Mouse (Mus musculus): ENCODE results near the gene Lrpprc.

- TF ChIP-seq POLR2A (IDR thresholded peaks at IDR 0.05; ENCODE audit: extremely low read depth, insufficient read depth, low read length) (no peak), CTCF (IDR thresholded peaks at IDR 0.05; ENCODE audit: extremely low read depth, insufficient read depth, low read length) (no peak)
Observed at GRCm38 (mm10) chr17:84753489-84753888, 37.1 kb downstream of the Lrpprc start.
